Mouse (Mus musculus) midbrain, embryonic 14.5 days (tissue): ENCODE measurements around the gene Rasgrp2. TPM values are rescaled to one million over a fixed set of nuclear protein-coding genes. Genes with fewer than 3 reads are reported as not detected.

Experiments used
- ATAC-seq: fragments of 200-750 bp; cut with Nextera tagmentation; 2 replicates; pipeline ENCODE4 v1.8.0; 2017; ENCODE audit warnings: moderate number of reproducible peaks, moderate library complexity; ENCODE audit not compliant: low FRiP score, low TSS enrichment
- DNase-seq: peaks from one replicate; pipeline ENCODE4 v3.0.0-alpha.2; 2015
- H3K27ac ChIP-seq: fragments of 300-500 bp; sonication (generic); replicated peaks from 2 replicates; pipeline ENCODE4 v1.5.1; 2014; ENCODE audit warnings: mild to moderate bottlenecking, low read depth, low read length, moderate library complexity
- H3K27me3 ChIP-seq: fragments of 300-500 bp; sonication (generic); 2 replicates; pipeline ENCODE4 v1.6.1; 2014; ENCODE audit warnings: low read length, control low read depth, mixed read lengths; ENCODE audit not compliant: control insufficient read depth, insufficient read depth
- H3K36me3 ChIP-seq: fragments of 300-500 bp; sonication (generic); 2 replicates; pipeline ENCODE4 v1.6.1; 2014; ENCODE audit warnings: low read length, control low read depth; ENCODE audit not compliant: control insufficient read depth, insufficient read depth
- H3K4me1 ChIP-seq: fragments of 300-500 bp; sonication (generic); 2 replicates; pipeline ENCODE4 v1.6.1; 2014; ENCODE audit warnings: mild to moderate bottlenecking, antibody characterized with exemption, low read length, control low read depth; ENCODE audit not compliant: control insufficient read depth, insufficient read depth
- H3K4me2 ChIP-seq: fragments of 300-500 bp; sonication (generic); 2 replicates; pipeline ENCODE4 v1.6.1; 2014; ENCODE audit warnings: mild to moderate bottlenecking, low read length, moderate library complexity
- H3K4me3 ChIP-seq: fragments of 300-500 bp; sonication (generic); replicated peaks from 2 replicates; pipeline ENCODE4 v1.5.1; 2014; ENCODE audit warnings: low read depth, low read length
- H3K9ac ChIP-seq: fragments of 300-500 bp; sonication (generic); replicated peaks from 2 replicates; pipeline ENCODE4 v1.6.1; 2014; ENCODE audit warnings: mild to moderate bottlenecking, low read length, moderate library complexity
- H3K9me3 ChIP-seq: fragments of 300-500 bp; sonication (generic); 2 replicates; pipeline ENCODE4 v1.6.1; 2016; ENCODE audit warnings: low read length, control low read depth, mixed read lengths; ENCODE audit not compliant: control insufficient read depth
- WGBS: fragments of 180-500 bp; shearing (Covaris S2); extraction: QIAGEN DNeasy Blood & Tissue Kit; methylation state at CpG from one replicate; pipeline ENCODE4 v1.1.7; 2014; 5-methylcytosine and 5-hydroxymethylcytosine counted together
- polyA plus RNA-seq: library from polyadenylated mRNA; unstranded; fragments of >200 nt; fragmentation: Nextera tagmentation; extraction: Ambion mirVana; gene quantifications from 2 replicates; pipeline ENCODE4 v1.2.1, GENCODE M21; 2014

Gene Rasgrp2
- polyA plus RNA-seq, 1 experiment from 2014 or later: 32.9 TPM

DNA sequence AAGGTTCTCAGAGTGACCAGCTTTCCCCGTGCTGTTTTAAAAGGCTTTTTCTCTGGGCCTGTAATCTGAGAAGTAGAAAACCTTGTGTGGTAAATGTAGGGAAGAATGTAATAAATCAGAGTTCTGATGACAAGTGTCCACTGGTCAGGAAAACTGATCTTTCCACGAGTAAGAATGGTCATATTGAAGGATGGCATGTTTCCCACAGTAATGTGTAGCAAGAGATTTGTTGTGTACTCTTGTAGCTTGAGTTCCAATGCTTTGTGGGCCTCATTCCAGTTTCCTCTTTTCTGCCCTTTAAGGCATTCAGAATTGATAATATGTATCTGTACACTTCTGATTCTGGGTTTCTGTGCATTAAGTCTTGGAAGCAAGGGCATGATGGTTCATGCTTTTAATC is 34.3 kb upstream of the Rasgrp2 start:
- Histone ChIP-seq H3K4me3 (peak overlapping the region; percentile 100), H3K4me2 (peak overlapping the region; percentile 96), H3K9me3 (no peaks in the 10 kb centered on the region), H3K9ac (peak overlapping the region; percentile 92), H3K27ac (peak overlapping the region; percentile 97), H3K27me3 (no peaks in the 10 kb centered on the region), H3K36me3 (peaks cover 51% of the 10 kb centered on the region), H3K4me1 (peaks cover 24% of the 10 kb centered on the region)
- ATAC-seq: no peak
- DNase-seq: no peak
- 7% methylated on average over 2 of the region's 2 CpGs for WGBS

DNA sequence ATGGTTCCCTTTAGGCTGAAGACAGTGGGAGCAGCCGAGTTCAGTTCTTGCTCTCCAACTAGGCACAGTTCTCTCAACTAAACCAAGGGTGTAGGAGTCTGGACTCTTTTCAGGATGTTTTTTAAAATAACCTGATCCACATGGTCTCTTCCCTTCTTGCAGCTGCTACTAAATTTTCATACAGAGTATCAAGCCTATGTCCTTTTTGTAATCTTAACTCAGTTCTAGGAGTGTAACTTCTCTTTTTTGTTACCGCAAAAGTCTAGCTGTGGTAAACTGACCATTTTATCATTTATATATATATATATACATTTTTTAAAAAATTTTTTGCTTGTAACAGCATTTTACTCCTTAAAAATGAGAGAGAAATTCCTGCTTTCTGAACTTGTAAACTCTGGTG is 29.0 kb upstream of the Rasgrp2 start:
- H3K27me3 ChIP-seq: no peaks in the 10 kb centered on the region
- no peak overlapping the region for H3K4me2 ChIP-seq
- WGBS: 97% methylated on average over 2 of the region's 2 CpGs
- no peak overlapping the region for H3K27ac ChIP-seq
- DNase-seq (no peak), ATAC-seq (no peak)
- peaks cover 98% of the 10 kb centered on the region for H3K36me3 ChIP-seq
- no peaks in the 10 kb centered on the region for H3K9me3 ChIP-seq
- H3K4me3 ChIP-seq: no peak overlapping the region
- H3K4me1 ChIP-seq: peaks cover 10% of the 10 kb centered on the region
- no peak overlapping the region for H3K9ac ChIP-seq

DNA sequence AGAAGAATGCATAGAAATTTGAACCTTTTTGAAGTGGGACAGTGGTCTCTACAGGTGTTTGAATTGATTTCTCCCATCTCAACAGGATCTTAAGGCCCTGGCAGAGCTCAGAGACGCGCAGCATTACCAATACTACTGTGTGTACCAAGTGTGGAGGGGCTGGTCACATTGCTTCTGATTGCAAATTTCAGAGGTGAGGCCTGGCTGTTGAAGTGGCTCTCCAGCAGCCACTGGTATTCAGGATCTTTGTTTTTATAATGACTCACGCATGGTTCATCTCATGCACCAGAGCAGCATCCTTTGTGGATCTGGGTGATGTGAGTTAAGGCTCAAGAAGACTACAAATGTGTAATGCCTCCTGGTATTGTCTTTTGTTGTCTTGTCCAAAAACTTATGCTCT is 26.7 kb upstream of the Rasgrp2 start:
- H3K27ac ChIP-seq: no peak overlapping the region
- no peaks in the 10 kb centered on the region for H3K9me3 ChIP-seq
- WGBS: 94% methylated on average over 3 of the region's 3 CpGs
- no peak for DNase-seq
- H3K4me3 ChIP-seq: no peak overlapping the region
- ATAC-seq: no peak
- H3K4me2 ChIP-seq: no peak overlapping the region
- no peak overlapping the region for H3K9ac ChIP-seq
- H3K36me3 ChIP-seq: peaks cover 99% of the 10 kb centered on the region
- no peaks in the 10 kb centered on the region for H3K27me3 ChIP-seq
- no peaks in the 10 kb centered on the region for H3K4me1 ChIP-seq

DNA sequence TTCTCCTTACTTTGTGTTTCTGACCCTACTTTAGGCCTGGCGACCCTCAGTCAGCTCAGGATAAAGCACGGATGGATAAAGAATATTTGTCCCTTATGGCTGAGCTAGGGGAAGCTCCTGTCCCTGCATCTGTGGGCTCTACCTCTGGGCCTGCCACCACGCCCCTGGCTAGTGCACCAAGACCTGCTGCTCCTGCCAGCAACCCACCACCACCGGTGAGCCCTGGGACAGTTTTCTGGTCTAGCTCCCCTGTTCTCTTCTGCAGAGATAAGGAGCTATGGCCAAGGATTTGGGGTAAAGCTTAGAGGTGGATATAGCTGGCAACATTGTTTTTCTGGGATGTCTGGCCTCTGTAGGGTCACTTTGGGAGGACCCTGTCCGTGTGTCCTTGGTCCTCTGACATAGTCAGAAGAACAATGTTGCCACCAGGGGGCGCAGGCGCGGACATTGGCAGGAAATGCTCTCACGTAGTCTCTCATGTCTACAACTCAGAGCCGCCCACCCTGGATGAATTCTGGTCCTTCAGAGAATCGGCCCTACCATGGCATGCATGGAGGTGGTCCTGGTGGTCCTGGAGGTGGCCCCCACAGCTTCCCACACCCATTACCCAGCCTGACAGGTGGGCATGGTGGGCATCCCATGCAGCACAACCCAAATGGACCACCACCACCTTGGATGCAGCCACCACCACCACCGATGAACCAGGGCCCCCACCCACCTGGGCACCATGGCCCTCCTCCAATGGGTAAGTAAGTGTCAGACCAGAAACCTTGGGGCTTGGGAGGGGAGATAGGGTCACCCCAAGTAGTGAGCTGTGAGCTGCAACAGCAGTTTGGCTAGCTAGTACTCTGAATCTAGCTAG is 25.4 kb upstream of the Rasgrp2 start:
- H3K4me1 ChIP-seq: no peaks in the 10 kb centered on the region
- H3K9ac ChIP-seq: no peak overlapping the region
- H3K27me3 ChIP-seq: no peaks in the 10 kb centered on the region
- peak; percentile 89 for DNase-seq
- no peak overlapping the region for H3K4me2 ChIP-seq
- H3K9me3 ChIP-seq: no peaks in the 10 kb centered on the region
- 70% methylated on average over 12 of the region's 12 CpGs for WGBS
- ATAC-seq: peak; percentile 17; the same call in 1 of the 2 replicates
- no peak overlapping the region for H3K4me3 ChIP-seq
- H3K36me3 ChIP-seq: peaks cover 98% of the 10 kb centered on the region
- no peak overlapping the region for H3K27ac ChIP-seq

DNA sequence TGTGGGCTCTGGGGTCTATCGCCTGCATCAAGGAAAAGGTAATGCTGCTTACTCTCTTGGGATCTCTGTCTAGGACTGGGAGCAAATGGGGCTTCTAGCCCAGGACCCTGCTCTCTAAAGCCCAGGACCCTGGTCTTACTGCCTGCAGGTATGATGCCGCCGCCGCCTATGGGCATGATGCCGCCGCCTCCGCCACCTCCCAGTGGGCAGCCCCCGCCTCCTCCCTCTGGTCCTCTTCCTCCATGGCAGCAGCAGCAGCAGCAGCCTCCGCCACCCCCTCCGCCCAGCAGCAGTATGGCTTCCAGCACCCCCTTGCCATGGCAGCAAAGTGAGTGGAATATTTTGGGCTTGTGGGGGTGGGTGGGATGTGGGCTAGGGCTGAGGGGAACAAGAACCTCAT is 24.6 kb upstream of the Rasgrp2 start:
- ATAC-seq: no peak
- Histone ChIP-seq H3K9me3 (no peaks in the 10 kb centered on the region), H3K27me3 (no peaks in the 10 kb centered on the region), H3K4me2 (no peak overlapping the region), H3K4me1 (no peaks in the 10 kb centered on the region), H3K9ac (no peak overlapping the region), H3K27ac (no peak overlapping the region), H3K36me3 (peaks cover 95% of the 10 kb centered on the region), H3K4me3 (no peak overlapping the region)
- no peak for DNase-seq
- 98% methylated on average over 10 of the region's 10 CpGs for WGBS

DNA sequence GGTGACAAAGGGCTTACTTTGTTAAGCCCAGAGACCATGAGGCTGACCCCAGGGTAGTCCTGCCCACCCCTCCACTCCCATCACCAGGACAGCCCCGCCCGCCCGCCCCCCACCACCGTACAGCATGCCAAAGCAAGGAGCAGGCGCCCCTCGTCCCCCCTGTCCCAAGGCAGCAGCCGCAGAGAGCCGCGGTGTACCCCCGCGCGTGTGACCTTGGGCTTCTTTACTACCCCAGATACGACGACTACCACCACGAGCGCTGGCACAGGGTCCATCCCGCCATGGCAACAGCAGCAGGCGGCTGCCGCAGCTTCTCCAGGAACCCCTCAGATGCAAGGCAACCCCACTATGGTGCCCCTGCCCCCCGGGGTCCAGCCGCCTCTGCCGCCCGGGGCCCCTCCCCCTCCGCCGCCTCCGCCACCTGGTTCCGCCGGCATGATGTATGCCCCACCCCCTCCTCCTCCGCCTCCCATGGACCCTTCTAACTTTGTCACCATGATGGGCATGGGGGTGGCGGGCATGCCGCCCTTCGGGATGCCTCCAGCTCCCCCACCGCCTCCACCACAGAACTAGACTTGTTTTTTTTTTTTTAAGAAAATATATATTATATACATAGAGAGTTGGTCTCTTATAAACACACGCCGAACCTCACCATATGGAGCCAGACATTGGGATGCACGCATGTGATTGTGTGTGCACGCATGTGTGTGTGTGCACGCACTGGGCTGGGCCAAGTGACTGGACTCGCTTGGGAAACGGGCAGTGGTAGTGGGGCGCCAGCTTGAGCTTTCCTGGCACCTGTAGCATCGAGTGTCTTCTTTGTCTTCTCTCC is 23.5 kb upstream of the Rasgrp2 start:
- 90% methylated on average over 42 of the region's 42 CpGs for WGBS
- peak; percentile 57 for ATAC-seq
- H3K4me3 ChIP-seq: no peak overlapping the region
- no peak for DNase-seq
- H3K4me1 ChIP-seq: no peaks in the 10 kb centered on the region
- no peaks in the 10 kb centered on the region for H3K9me3 ChIP-seq
- H3K36me3 ChIP-seq: peaks cover 85% of the 10 kb centered on the region
- no peak overlapping the region for H3K9ac ChIP-seq
- no peaks in the 10 kb centered on the region for H3K27me3 ChIP-seq
- no peak overlapping the region for H3K4me2 ChIP-seq
- no peak overlapping the region for H3K27ac ChIP-seq

DNA sequence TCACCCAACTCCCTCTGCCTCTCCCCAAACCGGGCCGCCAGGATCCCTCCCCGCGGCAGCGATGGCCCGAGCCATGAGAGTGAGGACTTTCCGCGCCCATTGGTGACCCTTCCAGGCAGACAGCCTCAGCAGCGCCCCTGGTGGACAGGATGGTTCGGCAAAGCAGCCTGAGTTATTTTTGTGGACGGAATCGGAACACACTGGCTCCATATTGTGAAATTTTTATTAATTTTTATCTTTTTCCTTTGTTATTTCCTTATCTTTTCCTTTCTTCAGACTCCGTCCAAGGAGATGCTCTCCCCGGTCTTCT is 22.9 kb upstream of the Rasgrp2 start:
- H3K9me3 ChIP-seq: no peaks in the 10 kb centered on the region
- no peak overlapping the region for H3K9ac ChIP-seq
- H3K4me2 ChIP-seq: no peak overlapping the region
- peaks cover 82% of the 10 kb centered on the region for H3K36me3 ChIP-seq
- no peak overlapping the region for H3K27ac ChIP-seq
- no peak overlapping the region for H3K4me3 ChIP-seq
- peak; percentile 70 for DNase-seq
- ATAC-seq: no peak
- WGBS: 70% methylated on average over 14 of the region's 14 CpGs
- no peaks in the 10 kb centered on the region for H3K4me1 ChIP-seq
- no peaks in the 10 kb centered on the region for H3K27me3 ChIP-seq

DNA sequence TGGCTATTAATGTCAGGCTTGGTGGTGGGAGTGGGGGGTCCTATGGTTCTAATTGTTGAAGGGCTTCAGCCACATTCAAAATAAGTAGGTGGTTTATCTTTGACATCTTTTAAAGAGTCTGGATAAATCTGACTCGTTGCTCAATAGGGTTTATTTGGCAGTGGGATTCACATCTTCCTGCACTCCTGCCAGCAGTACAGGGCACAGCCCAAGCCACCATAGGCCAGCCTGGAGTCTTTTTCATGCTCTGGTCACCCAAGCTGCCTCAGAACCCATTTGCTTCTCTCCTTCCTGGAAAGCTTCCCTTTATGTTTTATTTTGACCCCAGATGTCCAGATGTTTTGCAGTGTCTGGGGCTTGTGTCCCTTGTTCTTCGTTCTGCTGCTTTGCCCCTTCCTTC is 22.5 kb upstream of the Rasgrp2 start:
- DNase-seq: no peak
- Histone ChIP-seq H3K9ac (no peak overlapping the region), H3K4me3 (no peak overlapping the region), H3K4me1 (no peaks in the 10 kb centered on the region), H3K27me3 (no peaks in the 10 kb centered on the region), H3K36me3 (peaks cover 78% of the 10 kb centered on the region), H3K4me2 (no peak overlapping the region), H3K9me3 (no peaks in the 10 kb centered on the region), H3K27ac (no peak overlapping the region)
- no peak for ATAC-seq
- 82% methylated on average over 2 of the region's 2 CpGs for WGBS
